Mouse (Mus musculus) liver, embryonic 14.5 days (tissue): ENCODE measurements around the gene Pex14.

Experiments
- CTCF ChIP-seq: IDR thresholded peaks from 2 replicates; pipeline ENCODE4 v1.5.1; 2016; ENCODE audit warnings: antibody characterized with exemption, low read depth, control low read depth
- EP300 ChIP-seq: IDR thresholded peaks from 2 replicates; pipeline ENCODE4 v1.6.1; 2016; ENCODE audit warnings: antibody characterized with exemption, low read depth

GRCm38 (mm10) chr4:148968859-148969258 lies 130.8 kb downstream of the Pex14 start:
- TF ChIP-seq CTCF = no peak
- TF ChIP-seq EP300 = no peak
